Mouse (Mus musculus): ENCODE measurements around the gene Prickle4. TPM values are rescaled to one million over a fixed set of nuclear protein-coding genes. Genes with fewer than 3 reads are reported as not detected.
A peak's percentile ranks its signal among the peaks of the same experiment; 100 is the strongest.
"Not testable (repeated sequence)": the region's sequence is repeated elsewhere in the genome, so short reads cannot be mapped to it uniquely, and the experiment has no call there.

Prickle4 gene
- total RNA-seq, 2 experiments from 2014 or later, result 1.8 to 2.2 TPM

DNA sequence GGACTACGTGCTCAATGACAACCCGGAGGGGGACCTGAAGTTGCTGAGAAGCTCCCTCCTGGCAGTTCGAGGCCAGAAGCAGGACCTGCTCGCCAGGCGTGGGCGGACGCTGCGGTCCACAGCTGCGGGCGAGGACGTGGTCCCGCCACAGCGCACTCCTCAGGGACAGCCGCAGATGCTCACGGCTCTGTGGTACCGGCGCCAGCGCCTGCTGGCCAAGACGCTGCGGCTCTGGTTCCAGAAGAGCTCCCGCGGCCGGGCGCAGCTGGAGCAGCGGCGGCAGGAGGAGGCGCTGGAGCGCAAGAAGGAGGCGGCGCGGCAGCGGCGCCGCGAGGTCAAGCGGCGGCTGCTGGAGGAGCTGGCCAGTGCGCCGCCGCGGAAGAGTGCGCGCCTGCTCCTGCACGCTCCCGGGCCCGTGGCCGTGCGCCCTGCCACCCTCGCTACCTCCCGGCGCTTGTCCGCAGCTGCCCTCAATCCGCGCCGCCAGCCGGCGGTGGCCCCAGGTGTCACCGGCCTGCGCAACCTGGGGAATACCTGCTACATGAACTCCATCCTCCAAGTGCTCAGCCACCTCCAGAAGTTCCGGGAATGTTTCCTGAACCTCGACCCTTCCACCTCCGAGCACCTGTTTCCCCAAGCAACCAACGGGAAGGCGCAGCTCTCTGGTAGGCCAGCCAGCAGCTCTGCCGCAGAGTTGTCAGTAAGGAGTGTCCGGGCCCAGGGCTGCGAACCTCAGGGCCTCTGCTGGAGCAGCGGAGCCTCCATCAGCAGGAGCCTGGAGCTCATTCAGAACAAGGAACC, 22.0 kb downstream of the Prickle4 start:
- intact Hi-C loops (cut with DNase I), result loop anchor here (5.0 kb wide), 1 partner anchor 40 kb away; the partner anchor contains the start of gene Usp49
- DNase-seq, result peak; percentile 56 to 57

DNA sequence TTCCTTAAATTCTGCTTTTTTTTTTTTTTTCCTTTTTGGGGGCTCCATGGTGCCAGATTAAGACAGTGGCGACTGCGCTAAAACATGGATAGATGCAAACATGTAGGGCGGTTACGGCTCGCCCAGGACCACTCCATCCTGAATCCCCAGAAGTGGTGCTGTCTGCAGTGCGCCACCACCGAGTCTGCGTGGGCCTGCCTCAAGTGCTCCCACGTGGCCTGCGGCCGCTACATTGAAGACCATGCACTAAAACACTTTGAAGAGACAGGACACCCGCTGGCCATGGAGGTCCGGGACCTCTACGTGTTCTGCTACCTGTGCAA, 22.6 kb downstream of the Prickle4 start:
- DNase-seq, result no peak
- intact Hi-C loops (cut with DNase I), result loop anchor here (5.0 kb wide), 1 partner anchor 40 kb away; the partner anchor contains the start of gene Usp49

DNA sequence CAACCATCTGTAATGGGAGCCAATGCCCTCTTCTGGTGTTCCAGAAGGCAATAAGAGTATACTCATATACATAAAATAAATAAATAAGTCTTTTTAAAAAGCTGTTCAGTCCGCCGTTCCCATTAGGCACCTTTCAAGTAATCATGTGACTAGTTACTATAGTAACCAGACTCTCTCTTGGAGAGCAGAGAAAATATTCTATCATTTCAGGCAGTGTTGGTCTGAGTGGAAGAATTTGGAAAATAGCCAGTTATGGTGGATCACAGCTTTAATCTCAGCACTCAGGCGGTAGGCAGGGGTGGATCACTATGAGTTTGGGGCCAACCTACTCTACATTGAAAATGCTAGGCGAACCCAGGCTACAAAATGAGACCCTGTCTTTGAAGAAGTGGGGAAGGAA, 25.4 kb downstream of the Prickle4 start:
- intact Hi-C loops (cut with DNase I), result no loop called here
- DNase-seq, result no peak

DNA sequence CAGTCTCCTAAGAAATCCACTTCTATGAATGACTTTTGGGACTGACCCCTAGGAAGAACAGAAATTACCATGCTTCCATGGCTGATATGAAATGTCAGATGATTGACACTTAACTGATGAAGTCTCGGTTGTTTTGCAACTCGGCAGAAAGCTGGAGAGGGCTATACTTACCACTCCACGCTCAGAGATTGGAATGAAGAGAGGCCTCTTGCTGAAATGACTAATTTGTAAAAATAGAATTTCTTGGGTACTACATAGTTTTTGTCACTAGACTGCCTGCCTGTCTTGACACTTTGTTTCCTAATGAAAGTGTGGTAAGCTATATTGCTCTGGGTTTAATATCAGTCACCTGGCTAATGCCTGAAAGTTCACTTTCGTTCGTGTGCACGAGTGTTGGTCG, 30.1 kb downstream of the Prickle4 start:
- intact Hi-C loops (cut with DNase I), result no loop called here
- DNase-seq, result no peak

DNA sequence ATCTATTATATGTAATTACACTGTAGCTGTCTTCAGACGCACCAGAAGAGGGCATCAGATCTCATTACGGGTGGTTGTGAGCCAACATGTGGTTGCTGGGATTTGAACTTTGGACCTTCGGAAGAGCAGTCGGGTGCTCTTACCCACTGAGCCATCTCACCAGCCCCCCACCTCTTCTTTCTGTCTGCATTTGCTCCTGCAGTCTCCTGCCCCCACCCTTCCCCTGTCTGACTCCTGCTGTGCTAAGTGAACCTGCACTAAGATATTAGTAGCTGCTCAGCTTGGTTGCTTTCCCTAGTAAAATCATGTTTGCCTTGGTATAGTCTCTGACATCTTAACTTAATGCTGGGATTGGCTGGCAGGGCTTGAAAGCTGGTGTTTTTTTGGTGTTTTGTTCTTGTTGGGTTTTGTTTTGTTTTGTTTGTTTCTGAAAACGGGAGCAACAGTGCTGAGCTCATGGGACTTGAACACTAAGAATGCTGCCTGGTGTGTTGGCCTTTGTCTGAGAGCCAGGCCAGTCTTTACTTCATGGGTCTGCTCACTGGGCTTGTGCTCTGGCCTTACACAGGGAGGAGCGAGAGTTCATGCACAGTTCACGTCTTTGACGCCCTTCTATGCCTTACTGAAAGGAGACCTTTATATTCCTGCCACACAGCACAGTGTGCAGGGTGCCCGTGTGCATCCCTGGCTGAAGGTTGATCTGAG, 31.4 kb downstream of the Prickle4 start:
- intact Hi-C loops (cut with DNase I), result no loop called here

DNA sequence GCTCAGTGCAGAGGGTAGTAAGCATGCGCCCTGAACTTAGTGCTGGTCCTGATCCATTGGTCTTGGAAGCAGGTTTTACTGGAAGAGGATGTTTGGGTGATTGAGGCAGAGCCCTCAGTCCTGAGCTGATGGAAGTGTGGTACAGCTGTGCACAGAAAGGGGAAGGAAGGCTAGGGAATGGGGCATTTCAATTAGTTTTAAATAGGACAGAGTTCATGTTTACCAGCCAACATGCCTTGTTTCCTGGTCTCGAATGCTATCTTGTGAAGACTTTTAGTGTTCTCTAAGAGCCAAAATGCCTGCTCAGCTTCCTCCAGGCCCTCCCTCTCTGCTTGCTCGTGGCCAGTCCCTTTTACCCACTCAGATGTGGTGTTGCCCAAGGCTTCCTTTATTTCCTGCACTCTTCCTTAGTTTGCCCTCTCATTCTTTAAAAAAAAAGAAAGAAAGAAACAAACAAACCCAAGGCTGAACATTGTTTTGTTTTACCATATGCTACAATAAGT, 35.7 kb downstream of the Prickle4 start:
- no peak for DNase-seq
- intact Hi-C loops (cut with DNase I), result no loop called here

More for the DNA sequence above, 31.4 kb downstream of the Prickle4 start:
- no peak for DNase-seq

DNA sequence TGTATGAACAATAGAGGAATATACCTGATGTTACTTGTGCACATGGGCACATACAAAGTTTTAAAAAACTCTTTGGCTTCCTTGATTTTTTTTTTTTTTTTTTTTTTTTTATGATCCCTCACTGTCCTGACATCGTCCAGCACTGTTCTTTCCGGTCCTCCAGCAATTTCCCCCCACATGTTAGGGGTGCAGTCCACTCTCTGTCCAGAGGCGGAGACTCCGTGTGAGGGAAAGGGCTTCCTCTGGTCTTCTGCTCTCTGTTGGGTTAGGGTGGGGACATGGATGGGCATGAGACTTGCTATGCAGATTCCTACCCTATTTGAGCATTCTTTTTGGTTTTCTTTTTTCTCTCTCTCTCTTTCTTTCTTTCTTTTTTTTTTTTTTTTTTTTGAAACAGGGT, 36.6 kb downstream of the Prickle4 start:
- intact Hi-C loops (cut with DNase I), result no loop called here
- no peak for DNase-seq

DNA sequence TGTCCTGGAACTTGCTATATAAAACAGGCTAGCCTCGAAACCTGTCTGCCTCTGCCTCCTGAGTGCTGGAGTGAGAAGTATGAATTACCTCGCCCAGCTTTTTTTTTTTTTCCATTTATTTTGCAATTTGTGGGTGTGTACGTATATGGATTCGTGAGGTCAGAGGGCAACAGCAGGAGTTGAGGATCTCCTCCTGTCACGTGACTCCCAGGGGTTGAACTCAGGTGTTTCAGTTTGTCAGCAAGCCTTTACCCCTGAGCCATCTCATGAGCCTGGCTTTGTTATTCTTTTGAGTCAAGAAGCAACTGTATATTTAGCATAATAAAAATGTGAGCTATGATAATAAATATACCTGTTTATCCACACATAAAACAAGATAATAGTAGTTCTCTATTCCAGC, 38.8 kb downstream of the Prickle4 start:
- intact Hi-C loops (cut with DNase I), result no loop called here
- no peak for DNase-seq

DNA sequence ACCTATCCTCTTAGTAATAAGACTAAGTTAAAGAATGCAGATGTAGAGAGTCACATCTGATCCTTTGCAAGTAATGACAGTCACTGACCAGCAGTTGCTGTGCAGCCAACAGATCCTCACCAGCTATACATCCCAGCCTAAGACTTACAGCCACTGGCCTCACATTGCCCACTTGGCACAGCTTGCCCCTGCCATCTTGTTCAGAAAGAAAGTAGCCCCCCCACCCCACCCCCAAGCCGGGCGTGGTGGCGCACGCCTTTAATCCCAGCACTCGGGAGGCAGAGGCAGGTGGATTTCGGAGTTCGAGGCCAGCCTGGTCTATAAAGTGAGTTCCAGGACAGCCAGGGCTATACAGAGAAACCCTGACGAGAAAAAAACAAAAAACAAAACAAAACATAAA, 40.2 kb downstream of the Prickle4 start:
- DNase-seq; intact Hi-C loops (cut with DNase I): not testable (repeated sequence)

DNA sequence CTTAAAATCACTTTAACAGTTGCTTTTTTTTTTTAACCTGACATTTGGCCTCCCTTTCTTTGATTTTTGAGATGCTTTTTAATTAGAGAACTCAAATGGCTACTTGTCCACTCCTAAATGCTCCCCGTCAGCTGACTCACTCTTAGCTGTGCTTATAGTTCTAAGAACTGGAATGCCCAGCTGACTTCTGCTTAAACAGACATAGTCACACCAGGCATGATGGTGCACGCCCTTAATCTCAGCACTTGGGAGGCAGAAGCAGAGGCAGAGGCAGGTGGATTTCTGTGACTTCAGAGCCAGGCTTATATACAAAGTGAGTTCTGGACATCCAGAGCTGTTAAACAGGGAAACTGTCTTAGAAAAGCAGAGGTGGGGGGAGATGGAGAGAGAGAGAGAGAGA, 42.6 kb downstream of the Prickle4 start:
- intact Hi-C loops (cut with DNase I), result no loop called here
- no peak for DNase-seq

DNA sequence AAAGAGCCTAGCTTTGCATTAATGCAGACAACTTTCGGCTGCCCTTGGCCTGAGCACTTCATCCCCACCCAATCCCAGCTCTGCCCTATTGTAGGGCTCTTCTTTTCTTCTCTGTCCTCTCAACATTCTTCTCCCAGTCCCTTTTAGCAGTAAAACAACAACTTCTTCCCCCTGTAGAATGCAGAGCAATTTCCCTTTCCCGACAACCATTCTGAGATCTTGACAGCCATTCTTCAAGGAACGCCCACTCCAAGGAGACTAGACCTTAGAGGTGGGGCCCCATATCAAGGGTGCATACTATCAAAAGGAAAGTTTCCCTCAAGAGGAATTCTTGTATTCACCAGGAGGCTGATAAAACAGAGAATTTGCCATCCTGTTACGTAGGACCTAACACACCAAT, 45.6 kb downstream of the Prickle4 start:
- intact Hi-C loops (cut with DNase I), result no loop called here

DNA sequence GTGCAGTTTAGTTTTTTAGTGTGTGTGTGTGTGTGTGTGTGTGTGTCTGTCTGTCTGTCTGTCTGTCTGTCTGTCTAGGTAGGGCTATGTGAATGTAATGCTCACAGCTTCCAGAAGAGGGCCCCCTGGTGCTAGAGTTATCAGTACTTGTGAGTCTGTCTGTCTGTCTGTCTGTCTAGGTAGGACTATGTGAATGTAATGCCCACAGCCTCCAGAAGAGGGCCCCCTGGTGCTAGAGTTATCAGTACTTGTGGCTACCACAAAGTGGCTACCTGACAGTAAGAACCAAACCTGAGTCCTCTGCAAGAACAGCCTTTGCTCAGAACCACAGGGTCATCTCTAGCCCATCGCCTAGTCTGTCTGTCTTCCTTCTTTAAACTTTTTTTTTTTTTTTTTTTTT, 47.9 kb downstream of the Prickle4 start:
- intact Hi-C loops (cut with DNase I), result no loop called here
- peak; percentile 41 to 44 for DNase-seq

More for the DNA sequence above, 45.6 kb downstream of the Prickle4 start:
- no peak for DNase-seq

DNA sequence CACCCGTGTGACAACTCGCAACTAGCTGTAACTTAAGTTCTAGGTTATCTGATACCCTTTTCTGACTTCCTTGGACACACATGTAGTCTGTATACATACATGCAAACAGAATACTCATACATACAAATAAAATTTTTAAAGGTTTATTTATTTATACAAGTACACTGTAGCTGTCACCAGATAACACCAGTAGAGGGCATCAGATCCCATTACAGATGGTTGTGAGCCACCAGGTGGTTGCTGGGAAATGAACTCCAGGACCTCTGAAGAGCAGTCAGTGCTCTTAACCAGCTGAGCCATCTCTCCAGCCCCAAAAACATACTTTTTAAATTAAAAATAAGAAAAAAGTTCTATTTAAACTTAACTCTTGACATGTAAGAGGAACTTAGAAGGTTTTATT, 51.5 kb downstream of the Prickle4 start:
- no peak for DNase-seq
- intact Hi-C loops (cut with DNase I), result no loop called here

Other genes starting within 250 kb of the Prickle4 start
- gene Taf8, start 192.4 kb downstream of the Prickle4 start, total RNA-seq (2021), result 10 to 100 TPM; 10.4 to 12.8 TPM
- gene Ccnd3, start 189.7 kb downstream of the Prickle4 start, total RNA-seq (2021), result 10 to 100 TPM; 31.4 to 31.5 TPM
- 10 to 100 TPM; 13.8 to 14.2 TPM for gene Bysl, start 83.2 kb downstream of the Prickle4 start, total RNA-seq (2021)
- gene Med20, start 83.2 kb downstream of the Prickle4 start, total RNA-seq (2021), result 10 to 100 TPM; 12.9 to 14.9 TPM
- gene Gm20517, start 83.1 kb downstream of the Prickle4 start, total RNA-seq (2021), result 1 to 10 TPM in 1 of 2 experiments, under 1 TPM in 1; 0.42 to 1.3 TPM
- gene Usp49, start 64.0 kb downstream of the Prickle4 start, total RNA-seq (2021), result 1 to 10 TPM; 3.2 to 3.3 TPM
- 100 to 1,000 TPM; 105 to 118 TPM for gene Tomm6, start 6.3 kb downstream of the Prickle4 start, total RNA-seq (2021)
- 1 to 10 TPM; 3.2 to 5.1 TPM for gene Frs3, start 5.7 kb downstream of the Prickle4 start, total RNA-seq (2021)
- gene Gm21981, start 281 bp downstream of the Prickle4 start, total RNA-seq (2021), result under 1 TPM; 0.18 to 0.62 TPM
- gene Pgc, start 32.1 kb upstream of the Prickle4 start, total RNA-seq (2021), result not detected
- gene Tfeb, start 42.3 kb upstream of the Prickle4 start, total RNA-seq (2021), result 10 to 100 TPM; 72.7 to 75.2 TPM
- under 1 TPM; 0.36 to 0.96 TPM for gene Mdfi, start 140.0 kb upstream of the Prickle4 start, total RNA-seq (2021)
- gene Foxp4, start 229.9 kb upstream of the Prickle4 start, total RNA-seq (2021), result 1 to 10 TPM; 6.1 to 7.0 TPM